Mouse (Mus musculus) liver, adult 10 weeks (tissue): ENCODE results near the gene Tmem185b. TPM values are rescaled to one million over a fixed set of nuclear protein-coding genes. Genes with fewer than 3 reads are reported as not detected.

Experiments
- polyA plus RNA-seq: library from polyadenylated mRNA; stranded (reverse); fragments of 350-450 nt; fragmentation: Illumina TruSeq; extraction: RNeasy Lipid Tissue Mini Kit (QIAGEN cat#74804); gene quantifications from one replicate; pipeline ENCODE4 v1.2.3, GENCODE M21; 2014; ENCODE audit warnings: low read depth, low replicate concordance

Gene Tmem185b
- 9.3 TPM for polyA plus RNA-seq

GRCm38 (mm10) chr1:119525689-119526591 lies at the start of gene Tmem185b:
Tmem185b (plus strand) TSS chr1:119526160.

DNA sequence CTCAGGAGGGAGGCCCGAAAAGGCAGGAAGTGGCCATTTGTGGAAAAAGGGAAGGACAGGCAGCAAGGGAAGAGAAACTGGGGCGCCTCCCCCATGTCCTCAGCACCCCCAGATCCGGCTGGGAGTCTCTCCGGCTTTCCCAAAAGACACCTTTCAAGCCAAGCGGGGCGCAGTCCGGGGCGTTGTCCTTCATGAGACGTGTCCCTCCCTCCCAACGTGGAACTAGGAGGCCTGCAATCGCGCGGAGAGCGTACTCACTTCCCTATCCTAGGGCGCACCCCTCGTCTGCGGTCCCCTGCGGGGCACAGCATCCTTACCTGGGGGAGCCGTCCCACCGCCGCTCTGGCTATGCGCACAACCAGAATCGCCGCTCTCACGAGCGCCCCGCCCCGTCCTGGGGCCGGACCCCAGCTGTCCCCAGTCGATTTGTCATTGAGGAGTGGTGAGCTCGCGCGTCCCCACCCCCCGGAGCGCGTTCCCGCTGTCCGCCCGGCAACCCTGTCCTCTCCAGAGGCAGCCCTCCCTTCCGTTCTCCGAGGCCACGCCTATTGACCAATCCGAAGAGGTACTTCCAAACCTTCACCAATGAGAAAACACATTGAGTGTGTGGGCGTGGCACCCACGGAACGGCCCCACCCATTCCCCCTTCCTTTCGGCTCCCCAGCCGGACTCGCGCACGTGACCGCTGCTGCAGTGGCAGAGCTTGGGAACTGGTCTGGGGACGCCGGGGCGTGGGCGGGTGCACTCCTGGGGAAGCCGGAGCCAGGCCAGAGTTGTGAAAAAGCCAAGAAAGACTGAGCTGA lies 21.5 kb upstream of the Tmem185b start, which contains the start of gene Ralb:
Gene Ralb (minus strand): TSS at position 535 of the 803 bp plus-strand sequence.

Other genes with a start within 250 kb of the Tmem185b start
- 0.29 TPM for gene Inhbb, start 103.9 kb upstream of the Tmem185b start, polyA plus RNA-seq
- 4.7 TPM for gene Ralb, start 21.4 kb upstream of the Tmem185b start, polyA plus RNA-seq
- gene Epb41l5, start 122.8 kb downstream of the Tmem185b start, polyA plus RNA-seq, result 49.2 TPM